Mouse (Mus musculus) erythroblast, embryonic 14.5 days (primary cell): ENCODE measurements at regions not wholly inside any gene's neighbourhood (a gene's known extent, or its start where the extent isn't known, plus 50 kb on each side); places are given as distances from the start of the nearest gene placed in this dataset.

ENCODE experiments used
- GATA1 ChIP-seq: IDR thresholded peaks from 2 replicates; pipeline ENCODE4 v1.6.1; 2012; ENCODE audit warnings: low read length, inconsistent platforms, mixed read lengths
- TAL1 ChIP-seq: IDR thresholded peaks from 3 replicates; pipeline ENCODE4 v1.6.1; 2012; ENCODE audit warnings: low read length, inconsistent platforms, mixed read lengths

- no peak for TF ChIP-seq GATA1
- TF ChIP-seq TAL1 = no peak
These were observed 251.9 kb downstream of the Lpin1 start for GRCm38 (mm10) chr12:16358831-16359230.
